Mouse (Mus musculus): ENCODE measurements around the gene Cacna1g. TPM values are rescaled to one million over a fixed set of nuclear protein-coding genes. Genes with fewer than 3 reads are reported as not detected.
"Not testable (repeated sequence)": the region's sequence is repeated elsewhere in the genome, so short reads cannot be mapped to it uniquely, and the experiment has no call there.

Gene Cacna1g
- polyA plus RNA-seq, 1 experiment from 2014 or later = 6.6 TPM

DNA sequence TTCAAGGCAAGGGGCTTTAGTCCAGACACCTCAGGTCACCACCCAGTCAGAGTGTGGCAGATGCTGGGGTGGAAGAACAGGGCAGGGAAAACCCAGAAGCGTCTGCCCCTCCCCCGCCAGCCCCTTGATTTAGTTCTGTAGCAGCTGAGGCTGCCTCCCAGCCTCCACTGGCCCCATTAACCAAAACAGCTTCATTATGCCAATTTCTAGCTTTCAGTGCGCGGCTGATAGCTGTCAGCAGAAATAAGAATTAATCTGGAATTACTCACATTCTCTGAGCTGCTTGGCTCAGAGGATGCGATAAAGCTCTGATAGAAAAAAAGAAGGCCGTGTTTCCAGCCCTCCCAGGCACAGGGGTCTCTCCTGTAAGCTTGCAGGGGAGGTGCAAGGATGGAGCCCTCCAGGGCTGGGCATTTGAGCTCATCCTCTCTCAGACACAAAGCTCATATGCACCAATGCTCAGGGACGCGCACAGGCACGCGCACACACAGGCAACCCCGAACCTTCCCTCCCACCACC, 66.1 kb downstream of the Cacna1g start:
- no peak overlapping the region for H3K4me3 ChIP-seq (ENCODE audit: low read length)
- no peaks in the 10 kb centered on the region for H3K27me3 ChIP-seq (ENCODE audit: control insufficient read depth, insufficient read depth, low read depth, low read length)
- H3K9me3 ChIP-seq (ENCODE audit: control insufficient read depth, low read length) = no peaks in the 10 kb centered on the region
- H3K4me1 ChIP-seq (replicated peaks; ENCODE audit: control insufficient read depth, insufficient read depth, low read length) = peaks cover 17% of the 10 kb centered on the region
- no peak for ATAC-seq (ENCODE audit: low read depth)
- H3K4me2 ChIP-seq (ENCODE audit: low read depth, low read length) = no peak overlapping the region
- H3K27ac ChIP-seq (ENCODE audit: low read length) = no peak overlapping the region
- H3K36me3 ChIP-seq (ENCODE audit: control insufficient read depth, insufficient read depth, low read length) = no peaks in the 10 kb centered on the region
- 54% methylated on average over 11 of the region's 11 CpGs for WGBS
- no peak overlapping the region for H3K9ac ChIP-seq (ENCODE audit: low read length)

DNA sequence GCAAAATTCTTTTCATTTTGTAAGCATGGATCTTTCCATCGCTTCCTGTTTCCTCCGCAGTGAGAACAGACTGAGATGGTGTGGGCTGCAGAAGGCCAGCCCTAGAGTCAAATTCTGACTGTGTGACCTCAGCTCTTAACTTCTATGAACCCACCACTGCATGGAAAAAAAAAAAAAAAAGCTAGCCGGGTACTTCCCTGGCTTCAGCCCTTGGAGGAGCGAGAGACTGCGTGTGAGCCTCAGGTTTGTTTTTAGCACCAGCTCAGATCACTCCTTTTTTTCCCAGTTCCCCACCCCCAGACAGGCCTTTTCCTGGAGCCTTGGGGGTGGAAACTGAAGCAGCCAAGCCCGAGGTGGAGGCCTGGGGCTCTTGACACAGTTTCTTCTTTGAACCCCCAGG, 68.7 kb downstream of the Cacna1g start:
- H3K9ac ChIP-seq (ENCODE audit: low read length) = no peak overlapping the region
- WGBS = 29% methylated on average over 6 of the region's 6 CpGs
- H3K27ac ChIP-seq (ENCODE audit: low read length) = no peak overlapping the region
- no peaks in the 10 kb centered on the region for H3K9me3 ChIP-seq (ENCODE audit: control insufficient read depth, low read length)
- H3K4me2 ChIP-seq (ENCODE audit: low read depth, low read length) = no peak overlapping the region
- H3K36me3 ChIP-seq (ENCODE audit: control insufficient read depth, insufficient read depth, low read length) = no peaks in the 10 kb centered on the region
- H3K4me1 ChIP-seq (replicated peaks; ENCODE audit: control insufficient read depth, insufficient read depth, low read length) = peaks cover 15% of the 10 kb centered on the region
- H3K27me3 ChIP-seq (ENCODE audit: control insufficient read depth, insufficient read depth, low read depth, low read length) = no peaks in the 10 kb centered on the region
- H3K4me3 ChIP-seq (ENCODE audit: low read length) = no peak overlapping the region
- no peak for ATAC-seq (ENCODE audit: low read depth)

DNA sequence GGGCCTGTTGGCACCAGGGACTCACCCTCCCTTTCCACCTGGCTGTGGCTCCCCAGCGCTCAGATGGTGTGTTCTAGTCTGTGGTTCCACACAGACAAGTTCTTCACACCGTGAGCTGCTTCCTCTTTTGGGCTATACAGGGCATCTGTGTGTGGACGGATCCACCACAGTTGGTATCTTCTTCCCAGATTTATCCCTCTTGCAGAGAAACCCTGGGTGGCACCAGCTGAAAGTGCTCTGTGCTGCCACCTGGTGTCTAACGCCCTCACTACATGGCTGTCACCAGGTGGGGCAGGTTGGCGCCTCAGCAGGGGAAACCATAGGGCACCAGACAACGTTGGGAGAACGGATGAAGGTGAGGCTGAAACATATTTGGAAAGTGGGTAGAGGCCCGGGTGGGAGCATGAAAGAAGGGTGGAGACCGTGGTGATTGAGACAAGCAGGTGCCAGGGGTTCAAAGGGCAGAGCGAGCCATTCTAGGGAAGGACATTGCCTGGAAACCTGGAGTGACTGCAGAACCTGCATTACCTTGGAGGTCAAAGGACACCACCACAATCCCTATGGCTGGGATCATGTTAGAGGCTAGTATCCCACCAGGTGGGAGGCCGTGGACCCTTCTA, 69.2 kb downstream of the Cacna1g start:
- 21% methylated on average over 11 of the region's 11 CpGs for WGBS
- no peaks in the 10 kb centered on the region for H3K9me3 ChIP-seq (ENCODE audit: control insufficient read depth, low read length)
- no peak overlapping the region for H3K4me2 ChIP-seq (ENCODE audit: low read depth, low read length)
- peak; percentile 56 for ATAC-seq (ENCODE audit: low read depth)
- H3K4me3 ChIP-seq (ENCODE audit: low read length) = no peak overlapping the region
- H3K27me3 ChIP-seq (ENCODE audit: control insufficient read depth, insufficient read depth, low read depth, low read length) = no peaks in the 10 kb centered on the region
- no peaks in the 10 kb centered on the region for H3K36me3 ChIP-seq (ENCODE audit: control insufficient read depth, insufficient read depth, low read length)
- no peak overlapping the region; the same call in 1 of the 2 replicates for H3K27ac ChIP-seq (ENCODE audit: low read length)
- peaks cover 15% of the 10 kb centered on the region for H3K4me1 ChIP-seq (replicated peaks; ENCODE audit: control insufficient read depth, insufficient read depth, low read length)
- no peak overlapping the region for H3K9ac ChIP-seq (ENCODE audit: low read length)

DNA sequence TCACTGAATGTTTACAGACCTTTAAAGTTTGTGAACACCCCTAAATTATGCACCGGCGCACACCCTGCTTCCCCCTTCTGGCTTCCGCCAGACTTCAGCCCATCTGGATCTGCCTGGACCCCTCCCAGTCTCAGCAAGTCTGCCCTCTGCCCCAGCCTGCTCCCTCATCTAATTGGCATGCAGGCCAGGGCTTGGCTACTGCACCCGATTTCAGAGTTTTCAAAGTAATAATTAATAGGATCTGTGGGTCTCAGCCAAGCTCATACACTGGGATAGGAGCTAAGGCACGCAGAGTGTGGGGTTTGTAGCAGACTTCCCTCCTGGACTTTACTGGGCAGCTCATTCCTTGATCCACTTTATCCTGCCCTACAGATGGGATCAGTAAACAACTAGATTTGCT, 69.8 kb downstream of the Cacna1g start:
- H3K27ac ChIP-seq (ENCODE audit: low read length) = no peak overlapping the region; the same call in 1 of the 2 replicates
- whole genome bisulfite sequencing = 52% methylated on average over 5 of the region's 5 CpGs
- ATAC-seq (ENCODE audit: low read depth) = peak; percentile 42

DNA sequence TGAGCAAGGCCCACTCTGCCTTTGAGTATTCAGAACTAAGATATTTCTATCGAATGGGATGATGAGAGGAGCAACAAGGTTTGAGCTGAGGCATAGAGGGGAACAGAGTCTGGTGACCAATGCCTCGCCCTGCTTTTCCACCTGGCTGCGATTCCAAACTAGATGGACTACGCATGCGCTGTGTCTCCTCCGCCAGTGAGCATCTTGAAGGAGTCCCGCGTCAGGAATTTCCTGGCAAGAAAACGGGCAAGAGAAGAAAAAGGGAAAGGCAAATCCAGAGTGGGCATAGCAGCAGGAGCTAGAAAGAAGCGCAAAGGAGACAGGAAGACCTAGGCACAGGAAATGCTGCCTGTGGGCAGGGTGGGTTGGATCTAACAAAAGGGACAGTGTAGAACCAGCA, 70.2 kb downstream of the Cacna1g start:
- Histone ChIP-seq H3K4me1 (replicated peaks; ENCODE audit: control insufficient read depth, insufficient read depth, low read length) (peaks cover 15% of the 10 kb centered on the region), H3K9ac (ENCODE audit: low read length) (no peak overlapping the region), H3K27me3 (ENCODE audit: control insufficient read depth, insufficient read depth, low read depth, low read length) (no peaks in the 10 kb centered on the region; the same call in 1 of the 2 replicates), H3K4me3 (ENCODE audit: low read length) (no peak overlapping the region), H3K27ac (ENCODE audit: low read length) (no peak overlapping the region), H3K36me3 (ENCODE audit: control insufficient read depth, insufficient read depth, low read length) (no peaks in the 10 kb centered on the region), H3K4me2 (ENCODE audit: low read depth, low read length) (no peak overlapping the region), H3K9me3 (ENCODE audit: control insufficient read depth, low read length) (no peaks in the 10 kb centered on the region)
- no peak; the same call in 1 of the 2 replicates for ATAC-seq (ENCODE audit: low read depth)
- 76% methylated on average over 10 of the region's 10 CpGs for WGBS

More for the DNA sequence above, 69.8 kb downstream of the Cacna1g start:
- Histone ChIP-seq H3K9me3 (ENCODE audit: control insufficient read depth, low read length) (no peaks in the 10 kb centered on the region), H3K4me2 (ENCODE audit: low read depth, low read length) (no peak overlapping the region), H3K9ac (ENCODE audit: low read length) (no peak overlapping the region), H3K4me1 (replicated peaks; ENCODE audit: control insufficient read depth, insufficient read depth, low read length) (peaks cover 15% of the 10 kb centered on the region), H3K36me3 (ENCODE audit: control insufficient read depth, insufficient read depth, low read length) (no peaks in the 10 kb centered on the region), H3K27me3 (ENCODE audit: control insufficient read depth, insufficient read depth, low read depth, low read length) (no peaks in the 10 kb centered on the region; the same call in 1 of the 2 replicates), H3K4me3 (ENCODE audit: low read length) (no peak overlapping the region)

DNA sequence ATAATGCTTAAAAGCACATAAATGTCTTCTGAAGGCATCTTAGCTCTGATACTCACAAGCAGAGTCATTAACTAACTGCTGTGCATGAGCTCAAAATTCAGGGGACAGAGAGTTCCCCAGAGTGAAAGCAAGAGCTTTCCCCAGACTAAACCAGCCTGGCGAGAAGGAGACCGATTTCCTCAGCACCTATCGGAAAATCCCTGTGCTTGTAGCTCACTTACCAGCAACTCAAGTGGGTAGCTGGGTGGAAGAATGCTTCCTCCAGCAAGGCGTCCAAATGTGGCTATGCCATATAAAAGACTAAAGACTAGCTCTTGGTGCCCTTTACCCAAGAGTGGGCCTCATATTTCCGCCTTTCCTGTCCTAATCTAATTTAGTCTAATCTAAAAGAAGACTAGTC, 71.3 kb downstream of the Cacna1g start:
- no peaks in the 10 kb centered on the region for H3K9me3 ChIP-seq (ENCODE audit: control insufficient read depth, low read length)
- WGBS = 68% methylated on average over 5 of the region's 5 CpGs

DNA sequence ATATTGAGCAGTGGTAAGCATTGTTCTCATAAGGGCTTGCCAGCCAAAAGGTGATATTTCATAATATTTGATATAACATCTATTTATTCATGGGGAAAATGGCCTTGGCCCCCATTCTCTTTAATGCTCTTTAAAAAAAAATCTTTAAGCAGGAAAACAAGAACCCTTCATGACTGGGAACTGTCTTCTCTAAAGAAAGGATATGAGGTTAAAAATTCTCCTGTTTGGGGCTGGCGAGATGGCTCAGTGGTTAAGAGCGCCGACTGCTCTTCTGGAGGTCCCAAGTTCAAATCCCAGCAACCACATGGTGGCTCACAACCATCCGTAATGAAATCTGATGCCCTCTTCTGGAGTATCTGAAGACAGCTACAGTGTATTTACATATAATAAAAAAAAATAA, 72.0 kb downstream of the Cacna1g start:
- not testable (repeated sequence) for H3K36me3 ChIP-seq (ENCODE audit: control insufficient read depth, insufficient read depth, low read length); H3K4me3 ChIP-seq (ENCODE audit: low read length); H3K9me3 ChIP-seq (ENCODE audit: control insufficient read depth, low read length); H3K27me3 ChIP-seq (ENCODE audit: control insufficient read depth, insufficient read depth, low read depth, low read length); H3K9ac ChIP-seq (ENCODE audit: low read length); H3K27ac ChIP-seq (ENCODE audit: low read length); H3K4me2 ChIP-seq (ENCODE audit: low read depth, low read length); ATAC-seq (ENCODE audit: low read depth)
- peaks cover 15% of the 10 kb centered on the region for H3K4me1 ChIP-seq (replicated peaks; ENCODE audit: control insufficient read depth, insufficient read depth, low read length)
- WGBS = 79% methylated on average over 4 of the region's 4 CpGs

More for the DNA sequence above, 71.3 kb downstream of the Cacna1g start:
- H3K36me3 ChIP-seq (ENCODE audit: control insufficient read depth, insufficient read depth, low read length) = no peaks in the 10 kb centered on the region
- no peaks in the 10 kb centered on the region; the same call in 1 of the 2 replicates for H3K27me3 ChIP-seq (ENCODE audit: control insufficient read depth, insufficient read depth, low read depth, low read length)
- H3K4me1 ChIP-seq (replicated peaks; ENCODE audit: control insufficient read depth, insufficient read depth, low read length) = peaks cover 15% of the 10 kb centered on the region
- ATAC-seq (ENCODE audit: low read depth) = no peak
- no peak overlapping the region for H3K4me2 ChIP-seq (ENCODE audit: low read depth, low read length)
- no peak overlapping the region for H3K27ac ChIP-seq (ENCODE audit: low read length)
- no peak overlapping the region for H3K9ac ChIP-seq (ENCODE audit: low read length)
- no peak overlapping the region for H3K4me3 ChIP-seq (ENCODE audit: low read length)

DNA sequence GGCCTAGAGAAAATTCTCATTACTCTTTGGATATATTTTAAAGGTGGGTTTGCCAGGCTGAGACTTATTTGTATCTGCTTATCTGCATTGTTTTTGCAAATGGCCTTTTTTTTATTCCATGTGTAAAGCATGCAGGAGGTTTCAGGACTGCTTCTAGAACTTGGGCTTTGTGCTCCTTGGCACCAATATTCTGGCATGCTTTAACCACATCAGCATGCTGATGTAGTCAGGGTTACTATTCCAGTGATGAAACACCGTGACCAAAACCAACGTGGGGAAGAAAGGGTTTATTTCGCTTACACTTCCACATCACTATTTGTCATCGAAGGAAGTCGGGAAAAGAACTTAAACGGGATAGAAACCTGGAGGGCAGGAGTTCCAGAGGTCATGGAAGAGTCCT, 73.0 kb downstream of the Cacna1g start:
- 57% methylated on average over 6 of the region's 6 CpGs for WGBS

DNA sequence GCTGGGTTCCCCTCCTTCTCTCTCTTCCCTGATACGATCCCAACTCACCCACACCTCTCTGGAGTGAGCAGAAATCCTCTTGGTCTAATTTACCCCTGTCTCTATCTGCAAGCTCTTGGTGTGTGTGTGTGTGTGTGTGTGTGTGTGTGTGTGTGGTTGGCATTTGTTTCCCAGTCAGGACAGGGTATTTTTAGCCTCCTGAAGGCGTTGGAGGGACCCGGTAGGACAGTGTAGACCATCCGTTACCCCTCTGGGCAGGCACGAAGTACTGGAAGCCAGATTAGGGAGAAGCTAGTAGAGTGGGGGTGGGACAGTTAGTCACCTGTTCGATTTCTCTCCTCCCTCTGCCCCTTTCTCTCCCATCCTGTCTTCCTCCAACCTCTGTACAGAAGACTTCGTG, 79.9 kb downstream of the Cacna1g start:
- peaks cover 4% of the 10 kb centered on the region; the same call in 1 of the 2 replicates for H3K27me3 ChIP-seq (ENCODE audit: control insufficient read depth, insufficient read depth, low read depth, low read length)
- no peak for ATAC-seq (ENCODE audit: low read depth)
- 86% methylated on average over 7 of the region's 7 CpGs for WGBS

More for the DNA sequence above, 73.0 kb downstream of the Cacna1g start:
- no peak overlapping the region for H3K4me3 ChIP-seq (ENCODE audit: low read length)
- no peaks in the 10 kb centered on the region for H3K9me3 ChIP-seq (ENCODE audit: control insufficient read depth, low read length)
- no peak overlapping the region for H3K4me2 ChIP-seq (ENCODE audit: low read depth, low read length)
- H3K9ac ChIP-seq (ENCODE audit: low read length) = no peak overlapping the region
- peaks cover 15% of the 10 kb centered on the region for H3K4me1 ChIP-seq (replicated peaks; ENCODE audit: control insufficient read depth, insufficient read depth, low read length)
- H3K27me3 ChIP-seq (ENCODE audit: control insufficient read depth, insufficient read depth, low read depth, low read length) = no peaks in the 10 kb centered on the region; the same call in 1 of the 2 replicates
- H3K27ac ChIP-seq (ENCODE audit: low read length) = no peak overlapping the region
- ATAC-seq (ENCODE audit: low read depth) = no peak
- no peaks in the 10 kb centered on the region for H3K36me3 ChIP-seq (ENCODE audit: control insufficient read depth, insufficient read depth, low read length)

More for the DNA sequence above, 79.9 kb downstream of the Cacna1g start:
- no peak overlapping the region for H3K9ac ChIP-seq (ENCODE audit: low read length)
- H3K4me2 ChIP-seq (ENCODE audit: low read depth, low read length) = no peak overlapping the region
- no peak overlapping the region for H3K27ac ChIP-seq (ENCODE audit: low read length)
- H3K9me3 ChIP-seq (ENCODE audit: control insufficient read depth, low read length) = no peaks in the 10 kb centered on the region
- H3K36me3 ChIP-seq (ENCODE audit: control insufficient read depth, insufficient read depth, low read length) = no peaks in the 10 kb centered on the region
- no peak overlapping the region for H3K4me3 ChIP-seq (ENCODE audit: low read length)
- peaks cover 5% of the 10 kb centered on the region for H3K4me1 ChIP-seq (replicated peaks; ENCODE audit: control insufficient read depth, insufficient read depth, low read length)
